Mouse (Mus musculus): ENCODE results near the gene Nxpe4.
"Not testable (repeated sequence)": the region's sequence is repeated elsewhere in the genome, so short reads cannot be mapped to it uniquely, and the experiment has no call there.

Nxpe4 gene

DNA sequence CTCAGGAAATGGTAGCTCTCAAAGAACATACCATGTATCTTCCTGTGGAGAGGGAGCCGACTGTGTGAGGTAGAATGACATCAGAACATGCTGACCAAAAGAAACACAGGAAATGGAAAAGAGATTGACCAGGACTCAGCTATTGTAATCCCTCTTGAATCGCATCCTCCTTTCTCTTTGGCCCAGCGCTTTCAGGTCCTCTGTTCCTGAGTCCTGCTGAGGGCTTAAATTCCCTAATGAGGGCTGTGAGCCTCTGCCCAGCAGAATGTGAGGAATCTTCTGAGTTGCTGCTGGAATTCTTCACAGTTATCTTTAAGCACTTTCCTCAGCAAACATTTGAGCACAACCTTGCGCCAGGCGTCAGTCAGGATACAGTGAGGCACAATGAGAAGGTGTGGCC is 78.6 kb downstream of the Nxpe4 start:
- DNase-seq (ENCODE audit: low read depth, low spot score) = no peak

DNA sequence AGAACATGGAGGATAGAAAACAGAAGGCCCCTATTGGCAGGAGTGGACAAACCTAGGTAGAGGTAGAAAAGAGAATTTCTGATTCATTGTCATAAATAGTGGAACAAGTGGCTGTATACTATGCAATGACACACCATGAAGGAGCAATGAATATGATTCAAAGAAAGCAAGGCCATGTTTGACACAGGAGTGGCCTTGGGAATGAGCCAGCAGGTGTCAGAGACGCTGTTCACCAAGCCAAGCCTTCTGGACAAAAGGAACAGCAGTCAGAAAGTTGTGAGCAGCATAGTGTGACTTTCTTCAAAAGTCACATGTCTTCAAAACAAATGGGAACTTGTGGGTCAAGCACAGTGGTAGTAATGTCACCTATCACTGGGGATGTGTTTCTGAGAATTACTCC is 80.0 kb downstream of the Nxpe4 start:
- DNase-seq (ENCODE audit: low read depth, low spot score) = no peak

DNA sequence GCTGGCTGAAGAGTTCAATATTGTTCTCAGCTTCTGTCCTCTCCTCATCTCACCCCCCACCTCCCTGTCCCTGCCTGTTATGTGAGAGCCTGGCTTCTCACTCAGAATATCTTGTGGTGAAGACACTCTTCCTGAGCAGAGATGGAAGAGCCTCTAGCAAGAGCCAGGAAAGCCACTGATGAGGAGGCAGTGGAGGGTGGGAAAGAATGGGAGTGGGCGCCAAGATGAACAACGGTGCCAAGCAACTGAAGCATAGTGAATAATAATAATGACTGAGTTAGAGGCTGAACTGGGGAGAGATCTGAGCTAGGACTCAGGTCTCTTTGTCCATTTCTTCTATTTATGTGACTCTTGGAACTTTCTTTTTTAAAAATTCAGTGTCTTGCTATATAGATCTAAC is 80.9 kb downstream of the Nxpe4 start:
- no peak for DNase-seq (ENCODE audit: low read depth, low spot score)

DNA sequence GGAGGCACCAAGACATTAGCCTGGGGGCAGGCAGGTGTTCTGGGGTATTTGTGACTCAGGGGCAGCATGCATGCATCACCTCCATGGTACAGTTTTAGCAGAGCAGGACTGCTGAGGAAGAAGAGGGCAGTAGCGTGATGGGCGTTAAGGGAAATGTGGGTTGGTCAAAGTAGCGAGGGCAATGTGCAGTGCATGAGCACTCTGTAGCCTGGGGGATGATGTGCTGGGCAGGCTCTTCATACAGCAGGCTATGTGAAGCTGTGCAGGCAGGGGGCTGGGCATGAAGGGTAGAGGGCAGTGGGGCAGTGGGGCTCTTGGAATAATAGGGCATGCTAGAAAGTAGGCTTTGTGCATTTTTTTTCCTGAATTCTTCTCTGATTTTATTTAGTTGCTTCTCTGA is 82.4 kb downstream of the Nxpe4 start:
- no peak for DNase-seq (ENCODE audit: low read depth, low spot score)

DNA sequence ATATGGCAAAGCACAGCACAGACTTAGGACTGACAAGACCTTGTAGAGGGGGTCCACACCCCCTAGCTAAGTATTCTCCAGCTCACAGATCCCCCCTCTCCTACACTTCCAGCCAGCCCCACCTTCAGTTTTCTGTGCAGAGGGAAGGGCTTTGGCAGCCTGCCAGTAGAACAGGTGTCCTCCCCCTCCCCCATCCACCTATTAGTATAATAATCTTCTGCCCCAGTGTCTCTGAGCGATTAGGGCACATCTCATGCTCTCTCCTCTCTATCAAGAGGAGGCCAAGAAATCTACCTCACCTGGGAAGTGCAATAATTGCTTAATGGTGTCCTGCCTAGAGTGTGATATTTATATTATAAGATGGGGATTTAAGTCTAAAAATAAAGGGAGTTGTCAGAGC is 83.7 kb downstream of the Nxpe4 start:
- no peak for DNase-seq (ENCODE audit: low read depth, low spot score)

DNA sequence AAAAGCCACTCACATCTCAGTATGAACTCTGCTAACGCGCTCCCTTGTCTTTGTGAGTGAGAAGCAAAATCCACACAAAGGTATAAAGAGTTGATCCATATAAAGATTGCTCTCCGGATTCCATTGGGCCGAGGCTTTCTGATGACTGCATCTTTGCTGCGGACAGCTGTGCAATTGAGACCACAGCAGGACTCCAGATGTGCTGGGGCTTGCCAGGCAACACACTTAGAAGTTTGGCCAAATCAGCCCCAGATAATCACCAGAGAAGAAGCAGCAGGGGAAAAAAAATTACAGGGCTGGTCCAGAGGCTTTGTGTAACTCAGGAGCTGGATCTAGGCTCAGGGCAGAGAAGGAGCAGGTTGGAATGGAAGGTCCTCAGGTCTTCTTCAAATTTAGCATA is 85.5 kb downstream of the Nxpe4 start:
- no peak for DNase-seq (ENCODE audit: low read depth, low spot score)

DNA sequence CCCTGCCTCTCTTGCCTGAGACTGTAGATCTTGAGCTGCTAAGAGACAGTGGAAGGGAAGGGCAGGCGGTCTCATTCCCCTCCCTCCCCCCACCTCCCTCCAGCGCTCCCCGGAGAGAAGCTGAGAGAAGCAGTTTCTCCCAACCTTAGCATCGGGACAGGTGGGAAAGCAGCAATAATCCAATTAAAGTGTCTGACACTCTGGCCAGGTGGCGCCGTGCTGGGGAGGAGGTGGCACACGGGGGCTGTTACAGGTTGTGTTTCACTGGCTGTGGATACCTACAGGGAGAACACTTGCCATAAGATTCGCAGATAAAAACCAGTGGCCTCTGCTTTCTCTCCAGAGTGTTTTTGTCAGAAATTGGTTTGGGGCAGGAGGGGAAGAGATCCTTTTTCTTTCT is 90.4 kb downstream of the Nxpe4 start:
- DNase-seq (ENCODE audit: low read depth, low spot score) = no peak

DNA sequence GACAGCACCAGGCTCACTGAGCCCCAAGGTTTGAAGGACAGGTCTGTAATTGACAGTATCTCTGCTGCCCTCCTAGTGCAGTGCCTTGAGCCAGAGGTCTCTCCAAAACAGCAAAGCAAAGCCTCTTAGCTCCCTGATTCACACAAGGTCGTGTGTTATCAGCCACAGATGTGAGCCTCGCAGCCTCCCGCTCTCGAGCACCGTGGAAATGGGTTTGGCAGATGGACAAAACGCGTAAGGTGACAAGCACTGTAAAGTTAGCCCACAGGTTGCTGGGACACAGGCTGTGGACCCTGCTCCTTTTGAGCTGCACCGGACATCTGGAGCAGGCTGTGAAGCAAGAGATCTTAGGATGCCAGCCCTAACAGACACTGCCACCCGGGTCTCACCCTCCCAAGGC is 95.2 kb downstream of the Nxpe4 start:
- no peak for DNase-seq (ENCODE audit: low read depth, low spot score)

DNA sequence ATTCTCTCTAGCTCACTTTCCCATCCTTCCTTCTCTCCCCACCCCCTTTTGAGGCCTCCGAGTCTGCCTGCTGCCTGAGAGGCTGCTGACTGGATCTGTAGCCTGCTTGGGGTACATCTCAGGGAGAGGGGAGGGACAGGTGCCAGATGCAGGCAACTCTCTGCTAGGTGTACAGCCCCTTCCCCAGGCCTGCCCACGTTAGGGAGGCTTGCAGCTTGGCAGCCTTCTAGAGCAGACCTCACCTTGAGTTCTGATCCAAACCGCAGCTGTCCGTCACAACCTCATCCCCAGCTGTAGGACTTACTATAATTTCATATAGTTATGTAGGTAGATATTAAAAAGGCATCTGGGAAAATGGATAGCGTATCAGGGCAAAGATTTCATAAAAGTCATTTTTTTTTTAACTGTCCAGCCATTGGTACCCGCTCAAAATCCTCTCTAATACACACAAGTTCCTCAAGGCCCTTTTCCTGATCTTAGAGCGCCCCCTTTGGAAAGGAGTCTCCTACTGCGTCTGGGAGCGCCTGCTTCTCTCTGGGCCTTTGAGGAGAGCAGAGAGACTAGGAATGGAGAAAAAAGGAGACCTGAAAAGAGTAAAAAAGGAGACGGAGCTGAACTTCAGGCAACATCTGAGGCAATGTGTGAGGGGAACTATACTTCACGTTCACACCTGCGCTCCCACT is 96.1 kb downstream of the Nxpe4 start:
- peak; percentile 69 for DNase-seq (ENCODE audit: low read depth, low spot score)

DNA sequence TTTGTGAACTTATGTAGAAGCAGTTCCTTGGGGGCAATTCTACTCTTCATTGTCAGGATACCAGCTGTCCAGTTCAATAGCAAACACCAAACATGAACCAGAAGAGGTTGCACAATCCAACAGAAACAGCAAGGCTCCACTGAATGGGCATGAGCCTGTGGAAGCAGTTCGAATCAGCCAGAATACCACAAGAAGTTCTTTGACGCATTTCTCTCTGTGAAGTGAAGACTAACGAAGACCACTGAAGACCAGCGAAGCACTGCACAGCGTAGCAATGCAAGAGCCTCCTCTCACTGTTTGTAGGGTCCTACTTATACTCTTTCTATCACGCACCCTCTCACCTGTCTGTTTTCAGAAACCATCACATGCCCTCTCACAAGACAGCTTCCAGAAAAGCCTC is 102.8 kb downstream of the Nxpe4 start:
- no peak for DNase-seq (ENCODE audit: low read depth, low spot score)

DNA sequence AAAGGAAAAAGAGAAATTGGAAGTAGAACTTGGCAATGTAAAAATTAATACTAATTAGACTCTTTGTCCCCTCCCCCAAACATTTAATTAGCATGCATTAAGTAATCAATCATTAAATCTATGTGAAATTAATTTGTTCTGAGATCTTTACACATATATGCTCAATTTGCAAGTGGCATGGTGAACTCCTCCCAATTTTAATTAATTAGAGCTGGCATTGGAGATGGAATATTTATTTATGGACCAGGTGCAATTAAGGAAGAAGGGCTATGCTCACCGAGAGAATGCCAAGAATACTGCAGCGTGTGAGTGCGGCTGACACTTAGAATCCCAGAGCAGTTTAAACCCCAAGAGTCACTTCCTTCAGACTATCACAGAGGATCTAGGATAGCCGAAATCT is 103.7 kb downstream of the Nxpe4 start:
- DNase-seq (ENCODE audit: low read depth, low spot score) = no peak

DNA sequence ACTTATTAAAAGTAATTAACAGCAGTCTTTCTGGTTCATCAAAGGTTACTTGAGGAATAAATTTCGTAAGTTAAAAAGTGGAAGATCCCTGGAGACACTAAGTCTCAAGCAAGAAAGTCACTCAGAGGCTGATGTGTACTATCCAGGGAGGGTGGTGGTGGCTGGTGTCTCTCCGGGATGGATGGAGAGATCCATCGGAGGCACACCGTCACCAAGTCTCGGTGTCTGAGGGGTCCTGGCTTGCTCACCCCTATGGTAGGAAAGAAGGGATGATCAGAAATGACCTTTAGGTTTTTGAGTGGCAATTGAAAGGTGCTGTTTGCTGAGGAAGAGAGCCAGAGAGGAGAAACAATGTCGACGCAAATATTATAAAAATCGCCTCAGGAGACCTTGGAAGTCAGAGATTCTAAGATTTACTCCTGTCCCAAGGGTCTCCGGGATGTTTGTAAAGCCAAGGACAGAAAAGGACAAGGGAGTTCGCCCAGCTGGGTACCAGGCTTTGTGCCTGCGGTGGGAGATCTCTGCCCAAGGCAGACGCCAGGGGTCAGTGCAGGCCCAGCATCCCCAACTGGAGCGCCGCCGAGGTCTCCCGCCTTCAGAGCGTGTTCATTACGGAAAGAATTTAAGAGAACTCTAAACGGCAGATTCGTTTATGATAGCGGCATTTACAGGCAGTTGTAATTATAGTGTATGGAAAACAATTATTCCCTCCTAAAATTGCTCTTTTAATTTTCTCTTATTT is 104.6 kb downstream of the Nxpe4 start:
- peak; percentile 79 for DNase-seq (ENCODE audit: low read depth, low spot score)

DNA sequence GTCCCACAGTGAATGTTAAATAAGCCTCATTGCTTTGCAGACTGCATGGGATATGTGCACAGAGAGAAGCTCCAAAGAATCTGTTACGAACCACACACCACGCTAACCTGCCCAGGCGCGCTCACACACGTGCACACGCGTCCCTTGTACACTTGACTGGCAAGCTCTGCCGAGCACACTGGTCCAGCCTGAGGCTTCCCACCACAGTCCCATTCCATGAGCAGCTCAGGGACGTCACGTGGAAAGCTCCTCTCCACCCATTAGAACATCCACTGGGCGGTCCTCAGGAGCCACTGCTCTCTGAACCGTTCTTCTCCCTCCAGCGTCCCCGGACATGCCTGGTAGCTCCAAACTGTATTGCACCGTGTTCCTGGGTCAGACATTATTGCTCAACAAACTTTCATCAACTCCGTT is 105.2 kb downstream of the Nxpe4 start:
- peak; percentile 73 for DNase-seq (ENCODE audit: low read depth, low spot score)

DNA sequence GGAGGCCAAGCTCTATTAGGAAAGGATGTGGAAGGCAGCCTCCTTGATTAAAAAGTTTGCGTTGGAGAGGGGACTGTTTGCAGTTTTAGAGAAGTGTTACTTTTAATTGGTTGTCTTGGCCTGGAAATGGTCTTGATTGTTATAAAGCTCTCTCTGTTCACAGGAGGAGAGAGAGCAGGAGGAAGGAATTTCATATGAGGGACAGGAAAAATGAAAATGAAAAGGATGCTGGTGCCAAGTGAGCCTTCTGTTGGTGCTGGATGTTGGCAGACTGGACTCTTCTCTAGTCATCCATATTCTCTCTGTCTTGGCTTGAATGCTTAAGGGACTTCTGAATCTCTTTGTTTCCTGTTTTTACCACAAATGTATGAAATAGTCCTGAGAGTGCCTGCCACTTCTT is 106.1 kb downstream of the Nxpe4 start:
- peak; percentile 65 for DNase-seq (ENCODE audit: low read depth, low spot score)

DNA sequence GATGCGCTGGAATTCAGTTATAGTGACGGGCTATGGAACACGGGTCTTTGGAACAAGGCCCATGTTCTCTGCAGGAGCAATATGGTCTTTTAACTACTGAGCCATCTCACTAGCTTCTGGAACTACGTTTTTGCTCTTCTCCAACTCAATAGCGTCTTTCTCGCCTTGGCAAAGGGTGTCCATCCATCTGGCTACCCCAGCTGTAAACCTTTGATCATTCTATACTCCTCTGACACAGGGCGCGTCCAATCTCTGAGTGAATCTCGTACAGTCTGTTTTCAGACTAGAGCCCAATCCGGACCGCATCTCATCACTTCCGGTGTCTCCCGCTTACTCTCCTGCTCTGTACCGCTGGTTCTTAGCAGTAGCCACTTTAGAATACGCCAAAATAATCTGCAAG is 115.0 kb downstream of the Nxpe4 start:
- peak; percentile 20 for DNase-seq (ENCODE audit: low read depth, low spot score)

DNA sequence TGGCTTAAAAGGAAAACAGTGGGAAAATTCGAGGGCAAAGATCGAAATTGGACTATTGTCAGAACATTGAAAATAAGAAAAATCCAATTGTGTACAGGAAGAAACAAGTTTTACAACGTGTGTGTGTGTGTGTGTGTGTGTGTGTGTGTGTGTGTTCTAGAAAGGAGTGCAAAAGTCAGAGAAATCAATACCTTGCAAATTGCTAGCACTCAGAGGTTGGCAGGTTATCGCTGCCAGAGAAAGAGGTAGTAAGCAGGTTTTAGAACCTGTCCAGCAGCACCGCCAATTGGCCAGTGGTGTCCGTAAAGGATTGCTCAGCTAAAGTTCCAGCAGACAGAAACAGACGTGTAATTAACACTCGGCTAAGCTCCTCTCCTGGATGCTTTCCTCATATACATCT is 122.4 kb downstream of the Nxpe4 start:
- no peak for DNase-seq (ENCODE audit: low read depth, low spot score)

DNA sequence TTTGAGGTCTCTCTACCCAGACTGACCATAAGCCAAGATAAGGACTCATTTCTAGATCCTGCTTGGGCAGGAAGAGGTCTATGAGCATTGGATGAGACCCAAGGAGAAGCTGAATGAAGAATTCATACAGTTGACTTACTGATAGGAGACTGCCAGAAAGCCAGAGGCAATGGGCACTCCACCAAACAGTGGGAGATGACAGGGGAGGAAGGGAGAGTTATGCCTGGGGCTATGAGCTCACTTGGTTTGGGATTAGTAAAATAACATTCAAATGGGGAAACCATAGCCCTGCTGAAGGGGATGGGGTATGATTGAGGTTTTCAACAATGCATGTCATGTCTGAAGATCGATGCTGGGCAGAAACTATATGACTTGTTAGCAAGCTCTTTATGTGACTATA is 128.5 kb downstream of the Nxpe4 start:
- DNase-seq (ENCODE audit: low read depth, low spot score) = no peak

DNA sequence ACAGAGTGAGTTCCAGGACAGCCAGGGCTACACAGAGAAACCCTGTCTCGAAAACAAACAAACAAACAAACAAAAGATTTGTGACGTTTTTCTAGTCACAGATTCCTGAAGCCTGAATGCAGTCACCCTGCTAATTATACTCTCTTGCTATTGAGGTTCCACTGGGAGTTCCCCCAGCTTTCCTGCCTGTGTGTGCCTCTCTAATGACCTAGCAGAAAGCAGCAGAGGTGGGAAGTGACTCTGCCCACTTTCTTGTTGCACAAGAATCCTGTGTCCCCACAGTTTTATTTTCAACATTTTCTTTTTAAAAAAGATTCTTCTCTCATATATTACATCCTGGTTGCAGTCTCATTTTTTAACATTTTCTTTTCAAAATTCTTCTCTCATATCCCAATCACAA is 132.9 kb downstream of the Nxpe4 start:
- DNase-seq (ENCODE audit: low read depth, low spot score) = no peak

DNA sequence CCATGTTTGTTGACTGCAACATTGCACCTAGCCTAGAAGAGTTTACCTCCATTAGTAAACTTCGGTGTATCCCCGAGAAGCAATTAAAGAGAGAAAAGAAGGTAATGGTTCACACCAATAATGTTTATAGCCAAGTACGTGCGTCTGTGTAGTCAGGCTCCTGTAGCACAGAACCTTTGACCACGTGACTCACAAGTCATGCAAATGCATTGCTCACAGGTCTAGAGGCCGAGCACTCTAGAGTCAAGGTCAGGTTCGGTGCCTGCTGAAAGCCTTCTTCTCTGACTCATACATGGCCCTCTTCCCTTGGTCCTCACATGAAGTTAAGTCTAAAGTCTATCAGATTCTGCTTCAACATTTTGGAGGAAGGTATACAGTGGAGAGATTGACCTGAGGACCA is 137.2 kb downstream of the Nxpe4 start:
- no peak for DNase-seq (ENCODE audit: low read depth, low spot score)

DNA sequence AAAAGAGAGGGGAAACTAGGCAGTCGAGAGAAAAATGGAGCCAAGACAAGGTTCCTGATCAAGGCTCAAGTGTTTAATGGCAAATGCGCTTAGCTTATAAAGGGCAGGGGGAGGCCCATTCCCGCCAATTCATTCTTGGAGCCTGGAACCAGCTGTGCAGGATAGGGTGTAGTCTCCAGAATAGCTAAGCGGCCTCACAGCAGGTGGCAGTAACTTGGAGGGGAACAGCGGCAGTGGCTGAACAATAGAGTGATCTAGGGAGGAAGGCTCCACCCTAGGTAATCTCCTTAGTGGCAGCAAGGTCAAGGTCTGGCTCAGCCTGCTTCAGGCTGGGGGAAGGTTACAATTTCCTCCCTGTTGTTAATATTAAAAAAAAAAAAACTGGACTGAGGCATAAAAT is 141.7 kb downstream of the Nxpe4 start:
- not testable (repeated sequence) for DNase-seq (ENCODE audit: low read depth, low spot score)

DNA sequence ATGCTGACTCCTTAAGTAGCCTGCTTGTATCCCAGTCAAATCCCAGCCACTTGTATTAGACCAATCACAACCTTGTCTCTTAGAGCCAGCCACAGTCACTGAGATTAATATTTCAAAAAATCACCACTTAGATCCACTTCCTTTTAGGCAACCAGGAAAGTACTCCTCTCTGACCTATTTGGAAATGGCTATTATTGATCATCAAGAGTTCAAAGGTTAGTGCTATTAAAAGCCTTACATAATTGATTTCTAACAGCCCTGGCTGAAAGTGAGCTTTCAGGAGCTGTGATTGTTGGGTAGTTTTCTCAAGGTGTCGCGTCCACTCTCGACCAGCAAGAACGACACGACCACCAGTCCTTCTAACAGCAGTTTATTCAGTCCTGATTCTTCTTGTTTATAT is 149.4 kb downstream of the Nxpe4 start:
- DNase-seq (ENCODE audit: low read depth, low spot score) = no peak

DNA sequence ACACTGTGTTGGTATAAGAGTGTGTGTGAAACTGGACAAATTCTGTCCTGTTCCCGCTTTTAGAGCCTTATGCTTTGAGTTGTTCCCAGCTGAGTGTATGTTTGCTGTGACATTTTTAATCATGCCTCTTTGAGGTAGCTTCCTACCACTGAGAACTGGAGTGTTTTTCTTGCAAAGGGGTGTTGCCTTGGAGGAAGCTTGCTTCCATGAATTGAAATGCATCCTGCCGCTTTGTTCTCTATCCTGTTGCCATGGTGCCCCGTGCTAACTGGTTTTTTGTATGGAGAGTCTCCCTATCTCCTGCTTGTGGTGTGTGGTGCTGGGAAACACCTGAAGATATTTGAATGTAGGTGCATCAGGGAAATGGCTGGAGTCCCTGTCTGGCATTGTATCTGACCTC is 152.4 kb downstream of the Nxpe4 start:
- DNase-seq (ENCODE audit: low read depth, low spot score) = peak; percentile 41

DNA sequence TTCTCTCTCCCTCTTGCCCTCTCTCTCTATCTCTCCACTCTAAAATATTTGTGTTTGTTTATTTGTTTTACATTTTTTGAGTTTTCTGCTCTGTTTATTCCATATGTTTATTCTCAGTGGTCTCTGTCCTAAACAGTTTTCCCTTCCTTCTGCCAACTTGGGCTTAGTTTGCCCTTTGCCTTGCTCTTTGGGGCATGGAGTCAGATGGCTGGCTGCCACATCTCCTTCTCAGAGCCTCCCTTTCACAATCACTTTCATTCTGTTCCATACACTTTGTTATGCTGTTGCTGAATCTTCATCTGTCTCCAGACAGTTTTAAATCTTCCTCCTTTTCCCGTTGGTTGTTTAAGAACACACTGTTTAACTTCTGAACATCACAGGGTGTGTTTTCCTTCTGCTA is 154.0 kb downstream of the Nxpe4 start:
- no peak for DNase-seq (ENCODE audit: low read depth, low spot score)

DNA sequence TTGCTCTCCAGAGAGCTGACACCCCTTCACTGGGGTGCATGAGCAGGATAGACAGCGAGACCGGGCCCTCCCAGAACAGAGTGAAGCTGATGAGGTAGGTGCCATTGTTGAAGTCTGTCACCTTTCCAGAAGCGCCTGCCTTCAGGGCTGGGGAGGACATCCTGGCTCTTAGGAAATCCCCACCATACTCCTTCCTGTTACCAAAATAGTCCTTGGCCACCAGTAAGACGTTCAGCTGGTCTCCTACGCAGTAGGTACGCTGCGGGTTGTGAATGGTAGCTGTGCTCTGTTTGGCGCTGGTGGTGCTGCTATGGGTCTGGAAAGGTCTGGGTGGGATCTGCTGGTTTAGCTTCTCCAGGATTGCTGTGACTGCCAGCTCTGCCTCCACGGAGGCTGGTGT is 164.5 kb downstream of the Nxpe4 start:
- no peak for DNase-seq (ENCODE audit: low read depth, low spot score)

Measured in brain, adult 2 months (tissue).